Mouse (Mus musculus) forebrain, embryonic 14.5 days (tissue): ENCODE results near the gene Ptprs. TPM values are rescaled to one million over a fixed set of nuclear protein-coding genes. Genes with fewer than 3 reads are reported as not detected.

Source experiments
- ATAC-seq: fragments of 200-750 bp; cut with Nextera tagmentation; 2 replicates; pipeline ENCODE4 v1.8.0; 2017; ENCODE audit warnings: mild to moderate bottlenecking, moderate library complexity
- DNase-seq: peaks from one replicate; pipeline ENCODE4 v3.0.0-alpha.2; 2015; ENCODE audit warnings: low spot score
- H3K27ac ChIP-seq: fragments of 300-500 bp; sonication (generic); 2 replicates; pipeline ENCODE4 v1.5.1; 2014; ENCODE audit warnings: low read depth, mild to moderate bottlenecking, control low read depth, low read length, moderate library complexity
- H3K27me3 ChIP-seq: fragments of 300-500 bp; sonication (generic); replicated peaks from 2 replicates; pipeline ENCODE4 v1.6.1; 2014; ENCODE audit warnings: low read length, control low read depth, mixed read lengths; ENCODE audit not compliant: control insufficient read depth, insufficient read depth
- H3K36me3 ChIP-seq: fragments of 300-500 bp; sonication (generic); 2 replicates; pipeline ENCODE4 v1.6.1; 2014; ENCODE audit warnings: low read length, control low read depth; ENCODE audit not compliant: control insufficient read depth, insufficient read depth
- H3K4me1 ChIP-seq: fragments of 300-500 bp; sonication (generic); 2 replicates; pipeline ENCODE4 v1.6.1; 2014; ENCODE audit warnings: antibody characterized with exemption, low read length, control low read depth; ENCODE audit not compliant: control insufficient read depth, insufficient read depth
- H3K4me2 ChIP-seq: fragments of 300-500 bp; sonication (generic); 2 replicates; pipeline ENCODE4 v1.6.1; 2014; ENCODE audit warnings: mild to moderate bottlenecking, control low read depth, low read length
- H3K4me3 ChIP-seq: fragments of 300-500 bp; sonication (generic); 2 replicates; pipeline ENCODE4 v1.5.1; 2014; ENCODE audit warnings: low read depth, low read length, control low read depth
- H3K9ac ChIP-seq: fragments of 300-500 bp; sonication (generic); 2 replicates; pipeline ENCODE4 v1.6.1; 2014; ENCODE audit warnings: mild to moderate bottlenecking, low read length, control low read depth, moderate library complexity
- H3K9me3 ChIP-seq: fragments of 300-500 bp; sonication (generic); replicated peaks from 2 replicates; pipeline ENCODE4 v1.6.1; 2016; ENCODE audit warnings: low read length, control low read depth, mixed read lengths; ENCODE audit not compliant: control insufficient read depth
- WGBS: fragments of 180-500 bp; shearing (Covaris S2); extraction: QIAGEN DNeasy Blood & Tissue Kit; methylation state at CpG from one replicate; pipeline ENCODE4 v1.1.7; 2014; 5-methylcytosine and 5-hydroxymethylcytosine counted together
- polyA plus RNA-seq: library from polyadenylated mRNA; unstranded; fragments of >200 nt; fragmentation: Nextera tagmentation; extraction: Ambion mirVana; gene quantifications from 2 replicates; pipeline ENCODE4 v1.2.1, GENCODE M21; 2014

The Ptprs gene
- polyA plus RNA-seq, 1 experiment from 2014 or later: 248 TPM

GRCm38 (mm10) chr17:56474311-56474830 lies 1.9 kb downstream of the Ptprs start:
- DNase-seq (no peak), ATAC-seq (no peak)
- Histone ChIP-seq H3K4me3 (peak overlapping the region; percentile 95), H3K27me3 (no peaks in the 10 kb centered on the region), H3K4me1 (peaks cover 44% of the 10 kb centered on the region), H3K4me2 (peak overlapping the region; percentile 99), H3K27ac (peak overlapping the region; percentile 99), H3K36me3 (0 out of 2 replicates have a peak, but pooled peaks cover 7% of the 10 kb centered on the region), H3K9ac (peak overlapping the region; percentile 100), H3K9me3 (0 out of 2 replicates have a peak, but pooled peaks cover 3% of the 10 kb centered on the region)
- 3% methylated on average over 32 of the region's 32 CpGs for WGBS

GRCm38 (mm10) chr17:56473611-56473905 lies 2.7 kb downstream of the Ptprs start:
- Histone ChIP-seq H3K27me3 (no peaks in the 10 kb centered on the region), H3K4me1 (peaks cover 48% of the 10 kb centered on the region)
- no peak for ATAC-seq

GRCm38 (mm10) chr17:56472733-56473610 lies 3.3 kb downstream of the Ptprs start:
- peak; percentile 6; the same call in 1 of the 2 replicates for ATAC-seq
- 2% methylated on average over 50 of the region's 50 CpGs for WGBS
- peaks cover 16% of the 10 kb centered on the region; the same call in 1 of the 2 replicates for H3K36me3 ChIP-seq

More at GRCm38 (mm10) chr17:56473611-56473905, 2.7 kb downstream of the Ptprs start:
- Histone ChIP-seq H3K9ac (peak overlapping the region; percentile 100), H3K9me3 (0 out of 2 replicates have a peak, but pooled peaks cover 3% of the 10 kb centered on the region), H3K4me2 (peak overlapping the region; percentile 99), H3K36me3 (peaks cover 15% of the 10 kb centered on the region; the same call in 1 of the 2 replicates), H3K4me3 (peak overlapping the region; percentile 95), H3K27ac (peak overlapping the region; percentile 99)
- no peak for DNase-seq
- 2% methylated on average over 11 of the region's 11 CpGs for WGBS

GRCm38 (mm10) chr17:56472121-56472520 lies 4.2 kb downstream of the Ptprs start:
- Histone ChIP-seq H3K27me3 (no peaks in the 10 kb centered on the region), H3K27ac (peak overlapping the region; percentile 99), H3K9ac (peak overlapping the region; percentile 100), H3K9me3 (0 out of 2 replicates have a peak, but pooled peaks cover 3% of the 10 kb centered on the region), H3K4me1 (peaks cover 58% of the 10 kb centered on the region), H3K4me2 (peak overlapping the region; percentile 99), H3K36me3 (peaks cover 16% of the 10 kb centered on the region; the same call in 1 of the 2 replicates), H3K4me3 (peak overlapping the region; percentile 95)
- no peak for DNase-seq
- ATAC-seq: no peak
- 10% methylated on average over 16 of the region's 16 CpGs for WGBS

More at GRCm38 (mm10) chr17:56472733-56473610, 3.3 kb downstream of the Ptprs start:
- H3K27me3 ChIP-seq: no peaks in the 10 kb centered on the region
- 0 out of 2 replicates have a peak, but pooled peaks cover 3% of the 10 kb centered on the region for H3K9me3 ChIP-seq
- peak overlapping the region; percentile 99 for H3K27ac ChIP-seq
- H3K4me1 ChIP-seq: peaks cover 54% of the 10 kb centered on the region
- peak; percentile 81 for DNase-seq
- H3K4me3 ChIP-seq: peak overlapping the region; percentile 95
- H3K9ac ChIP-seq: peak overlapping the region; percentile 100
- H3K4me2 ChIP-seq: peak overlapping the region; percentile 99

- H3K27ac ChIP-seq: peak overlapping the region; percentile 97
- 64% methylated on average over 5 of the region's 5 CpGs for WGBS
- ATAC-seq: no peak
- H3K4me2 ChIP-seq: peak overlapping the region; percentile 10; the same call in 1 of the 2 replicates
- 0 out of 2 replicates have a peak overlapping the region, but pooled peaks have one; percentile 5 for H3K4me3 ChIP-seq
- no peaks in the 10 kb centered on the region for H3K27me3 ChIP-seq
- peaks cover 16% of the 10 kb centered on the region; the same call in 1 of the 2 replicates for H3K36me3 ChIP-seq
- no peak for DNase-seq
- 0 out of 2 replicates have a peak overlapping the region, but pooled peaks have one; percentile 21 for H3K9ac ChIP-seq
- H3K9me3 ChIP-seq: no peaks in the 10 kb centered on the region
- peaks cover 67% of the 10 kb centered on the region for H3K4me1 ChIP-seq
These were observed 5.1 kb downstream of the Ptprs start for GRCm38 (mm10) chr17:56471136-56471535.

- Histone ChIP-seq H3K27ac (peak overlapping the region; percentile 97), H3K9me3 (no peaks in the 10 kb centered on the region), H3K4me1 (peaks cover 72% of the 10 kb centered on the region), H3K36me3 (peaks cover 18% of the 10 kb centered on the region), H3K4me2 (peak overlapping the region; percentile 46), H3K9ac (peak overlapping the region; percentile 43; the same call in 1 of the 2 replicates), H3K4me3 (peak overlapping the region; percentile 5), H3K27me3 (no peaks in the 10 kb centered on the region)
- DNase-seq (no peak), ATAC-seq (no peak)
- WGBS: 23% methylated on average over 10 of the region's 10 CpGs
These were observed 5.7 kb downstream of the Ptprs start for GRCm38 (mm10) chr17:56470571-56470970.

GRCm38 (mm10) chr17:56470001-56470436 lies 6.3 kb downstream of the Ptprs start:
- no peak for DNase-seq
- H3K4me2 ChIP-seq: peak overlapping the region; percentile 46
- 7% methylated on average over 26 of the region's 26 CpGs for WGBS

GRCm38 (mm10) chr17:56469275-56469674 lies 7.0 kb downstream of the Ptprs start:
- Histone ChIP-seq H3K4me1 (peaks cover 82% of the 10 kb centered on the region), H3K9ac (peak overlapping the region; percentile 43), H3K9me3 (no peaks in the 10 kb centered on the region), H3K36me3 (peaks cover 23% of the 10 kb centered on the region), H3K27me3 (no peaks in the 10 kb centered on the region), H3K27ac (peak overlapping the region; percentile 97), H3K4me2 (peak overlapping the region; percentile 46), H3K4me3 (peak overlapping the region; percentile 5)
- peak; percentile 79 for DNase-seq
- WGBS: 10% methylated on average over 8 of the region's 8 CpGs
- ATAC-seq: peak; percentile 21

More at GRCm38 (mm10) chr17:56470001-56470436, 6.3 kb downstream of the Ptprs start:
- no peak for ATAC-seq
- Histone ChIP-seq H3K4me1 (peaks cover 77% of the 10 kb centered on the region), H3K9ac (peak overlapping the region; percentile 43), H3K9me3 (no peaks in the 10 kb centered on the region), H3K27me3 (no peaks in the 10 kb centered on the region), H3K36me3 (peaks cover 23% of the 10 kb centered on the region), H3K4me3 (peak overlapping the region; percentile 5), H3K27ac (peak overlapping the region; percentile 97)
